Mouse (Mus musculus) neural tube, embryonic 11.5 days (tissue): ENCODE measurements around the gene Vmn1r177. TPM values are rescaled to one million over a fixed set of nuclear protein-coding genes. Genes with fewer than 3 reads are reported as not detected.
"Not testable (repeated sequence)": the region's sequence is repeated elsewhere in the genome, so short reads cannot be mapped to it uniquely, and the experiment has no call there.

Experiments
- ATAC-seq: fragments of 200-750 bp; cut with Nextera tagmentation; 2 replicates; pipeline ENCODE4 v1.8.0; 2017; ENCODE audit warnings: moderate number of reproducible peaks, mild to moderate bottlenecking, moderate TSS enrichment, moderate library complexity; ENCODE audit not compliant: insufficient read depth, low FRiP score, low TSS enrichment
- DNase-seq: peaks from one replicate; pipeline ENCODE4 v3.0.0-alpha.2; 2015; ENCODE audit warnings: low spot score
- H3K27ac ChIP-seq: fragments of 300-500 bp; sonication (generic); 2 replicates; pipeline ENCODE4 v1.5.1; 2014; ENCODE audit warnings: low read depth, mild to moderate bottlenecking, low read length
- H3K27me3 ChIP-seq: fragments of 300-500 bp; sonication (generic); 2 replicates; pipeline ENCODE4 v1.6.1; 2014; ENCODE audit warnings: mild to moderate bottlenecking, low read length, mixed read lengths; ENCODE audit not compliant: control insufficient read depth, insufficient read depth
- H3K36me3 ChIP-seq: fragments of 300-500 bp; sonication (generic); 2 replicates; pipeline ENCODE4 v1.6.1; 2014; ENCODE audit warnings: mild to moderate bottlenecking, low read length, moderate library complexity, mixed read lengths; ENCODE audit not compliant: control insufficient read depth, insufficient read depth
- H3K4me1 ChIP-seq: fragments of 300-500 bp; sonication (generic); 2 replicates; pipeline ENCODE4 v1.6.1; 2014; ENCODE audit warnings: low read length, mixed read lengths; ENCODE audit not compliant: control insufficient read depth, insufficient read depth
- H3K4me2 ChIP-seq: fragments of 300-500 bp; sonication (generic); 2 replicates; pipeline ENCODE4 v1.6.1; 2014; ENCODE audit warnings: low read depth, mild to moderate bottlenecking, moderate library complexity
- H3K4me3 ChIP-seq: fragments of 300-500 bp; sonication (generic); 2 replicates; pipeline ENCODE4 v1.5.1; 2014; ENCODE audit warnings: low read depth, low read length
- H3K9ac ChIP-seq: fragments of 300-500 bp; sonication (generic); 2 replicates; pipeline ENCODE4 v1.6.1; 2014; ENCODE audit warnings: mild to moderate bottlenecking, low read length
- H3K9me3 ChIP-seq: fragments of 300-500 bp; sonication (generic); 2 replicates; pipeline ENCODE4 v1.6.1; 2016; ENCODE audit warnings: low read length; ENCODE audit not compliant: control insufficient read depth
- WGBS: fragments of 180-500 bp; shearing (Covaris S2); extraction: QIAGEN DNeasy Blood & Tissue Kit; methylation state at CpG from one replicate; pipeline ENCODE4 v1.1.7; 2014; 5-methylcytosine and 5-hydroxymethylcytosine counted together
- polyA plus RNA-seq: library from polyadenylated mRNA; unstranded; fragments of >200 nt; fragmentation: Nextera tagmentation; extraction: Ambion mirVana; gene quantifications from 2 replicates; pipeline ENCODE4 v1.2.1, GENCODE M21; 2014

Gene Vmn1r177
- not detected in 2 replicates for polyA plus RNA-seq

GRCm38 (mm10) chr7:23866349-23866748 lies at the start of gene Vmn1r177:
Vmn1r177 (minus strand) TSS chr7:23866449.
- ATAC-seq, H3K36me3 ChIP-seq, H3K27ac ChIP-seq, H3K4me2 ChIP-seq, H3K27me3 ChIP-seq, H3K4me3 ChIP-seq, H3K4me1 ChIP-seq, H3K9me3 ChIP-seq, DNase-seq, H3K9ac ChIP-seq: not testable (repeated sequence)
- 17% methylated on average over 1 of the region's 1 CpGs for WGBS

- Histone ChIP-seq H3K4me2 (no peak within 1 kb of the TSS), H3K9ac (no peak within 1 kb of the TSS), H3K27ac (no peak within 1 kb of the TSS), H3K4me3 (no peak within 1 kb of the TSS), H3K4me1 (no peaks in the 10 kb centered on the region), H3K27me3 (no peaks in the 10 kb centered on the region), H3K9me3 (peaks cover 4% of the 10 kb centered on the region), H3K36me3 (no peaks in the 10 kb centered on the region)
- 90% methylated on average over 1 of the region's 1 CpGs for WGBS
- ATAC-seq (no peak), DNase-seq (no peak)
These were observed 25.5 kb upstream of the Vmn1r177 start, which contains the start of gene Vmn1r178 for GRCm38 (mm10) chr7:23891709-23892108. Vmn1r178 (plus strand) TSS chr7:23892009.

GRCm38 (mm10) chr7:23876918-23877317 lies 10.7 kb upstream of the Vmn1r177 start:
- peak; percentile 51 for DNase-seq
- H3K36me3 ChIP-seq, H3K4me1 ChIP-seq, H3K9me3 ChIP-seq, H3K4me2 ChIP-seq, ATAC-seq, H3K27me3 ChIP-seq, H3K9ac ChIP-seq, H3K27ac ChIP-seq, H3K4me3 ChIP-seq: not testable (repeated sequence)
- 61% methylated on average over 3 of the region's 4 CpGs for WGBS

- not testable (repeated sequence) for H3K4me3 ChIP-seq, H3K9ac ChIP-seq, H3K36me3 ChIP-seq, H3K27me3 ChIP-seq, H3K4me2 ChIP-seq, DNase-seq, H3K27ac ChIP-seq, H3K4me1 ChIP-seq, H3K9me3 ChIP-seq, ATAC-seq
- no CpG with 5 or more reads among the region's 1 CpGs for WGBS
These were observed 29.0 kb downstream of the Vmn1r177 start, which contains the start of gene Vmn1r176 for GRCm38 (mm10) chr7:23837272-23837671. Vmn1r176 (minus strand) TSS chr7:23837372.

Other genes starting within 250 kb of the Vmn1r177 start
- gene Vmn1r171, start 235.7 kb downstream of the Vmn1r177 start, polyA plus RNA-seq = not detected in 2 replicates
- gene Vmn1r172, start 208.1 kb downstream of the Vmn1r177 start, polyA plus RNA-seq = not detected in 2 replicates
- not detected in 2 replicates for gene Vmn1r173, start 165.7 kb downstream of the Vmn1r177 start, polyA plus RNA-seq
- not detected in 2 replicates for gene Vmn1r174, start 114.2 kb downstream of the Vmn1r177 start, polyA plus RNA-seq
- gene Vmn1r175, start 55.8 kb downstream of the Vmn1r177 start, polyA plus RNA-seq = not detected in 2 replicates
- gene Vmn1r176, start 29.1 kb downstream of the Vmn1r177 start, polyA plus RNA-seq = not detected in 2 replicates
- gene Vmn1r178, start 25.6 kb upstream of the Vmn1r177 start, polyA plus RNA-seq = not detected in 2 replicates
- not detected in 2 replicates for gene Vmn1r179, start 60.5 kb upstream of the Vmn1r177 start, polyA plus RNA-seq
- gene Vmn1r180, start 84.2 kb upstream of the Vmn1r177 start, polyA plus RNA-seq = not detected in 2 replicates
- not detected in 2 replicates for gene Vmn1r181, start 108.2 kb upstream of the Vmn1r177 start, polyA plus RNA-seq
- gene V1rd19, start 135.2 kb upstream of the Vmn1r177 start, polyA plus RNA-seq = not detected in 2 replicates
- gene Vmn1r183, start 186.8 kb upstream of the Vmn1r177 start, polyA plus RNA-seq = not detected in 2 replicates
- gene Zfp180, start 215.5 kb upstream of the Vmn1r177 start, polyA plus RNA-seq = 31.9 and 37.7 TPM in 2 replicates
- 3.6 and 4.4 TPM in 2 replicates for gene Zfp112, start 245.9 kb upstream of the Vmn1r177 start, polyA plus RNA-seq